Mouse (Mus musculus) mature B cell (primary cell): Measurements from ENCODE around the gene Klf15.

Experiments used
- in situ Hi-C: fragments of 300-500 bp; cut with MboI; formaldehyde crosslinking; loops from 2 replicates; pipeline ENCODE4 v1.14.3; 2019

Klf15 gene

DNA sequence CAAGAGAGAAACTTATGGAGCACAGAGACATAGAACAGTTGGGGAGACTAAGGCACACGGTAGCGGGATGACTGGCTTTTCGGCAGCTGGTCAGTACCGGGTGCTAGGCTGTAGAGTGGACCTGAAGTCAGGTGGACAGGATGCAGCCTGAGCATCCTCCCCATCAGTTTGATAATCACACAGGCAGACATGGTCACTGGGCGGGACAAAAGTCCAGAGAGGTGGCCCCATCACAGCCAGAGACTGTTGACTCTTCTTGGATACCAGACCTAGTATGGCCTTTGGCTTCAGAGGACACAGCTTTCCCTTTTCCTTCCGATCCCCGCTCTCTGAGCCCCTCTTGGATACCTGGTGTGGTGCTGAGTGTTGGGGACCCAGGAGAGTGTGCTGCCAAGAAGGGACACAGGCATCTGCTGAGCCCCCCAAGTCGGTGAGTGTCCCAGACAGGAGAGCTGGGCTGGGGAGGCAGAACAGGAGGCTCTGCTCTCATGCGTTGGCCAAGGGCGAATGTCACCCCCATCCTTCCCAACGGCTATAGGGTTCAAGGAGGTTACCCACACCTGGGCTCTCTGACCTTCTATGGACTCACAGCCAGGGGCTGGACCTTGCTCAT is 2.8 kb downstream of the Klf15 start:
- in situ Hi-C loops = no loop called here

DNA sequence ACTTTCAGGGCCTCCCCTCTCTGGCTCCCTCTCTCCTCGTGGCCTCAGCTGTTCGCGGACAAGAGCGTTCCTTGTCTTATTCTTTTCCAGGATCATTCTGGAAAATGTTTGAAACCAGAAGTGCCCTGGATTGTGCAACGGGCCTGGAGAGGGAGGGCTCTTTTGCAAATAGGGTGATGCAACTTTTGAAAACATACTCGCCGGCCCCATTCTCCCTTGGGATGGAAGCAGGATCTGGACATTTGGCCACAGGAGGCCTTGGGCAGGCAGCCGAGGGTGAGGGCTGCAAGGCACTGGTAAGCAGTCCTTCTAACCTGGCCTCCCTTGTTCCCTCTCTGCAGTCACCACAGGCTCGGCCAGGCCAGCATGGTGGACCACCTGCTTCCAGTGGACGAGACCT is 3.7 kb downstream of the Klf15 start:
- in situ Hi-C loops = no loop called here

DNA sequence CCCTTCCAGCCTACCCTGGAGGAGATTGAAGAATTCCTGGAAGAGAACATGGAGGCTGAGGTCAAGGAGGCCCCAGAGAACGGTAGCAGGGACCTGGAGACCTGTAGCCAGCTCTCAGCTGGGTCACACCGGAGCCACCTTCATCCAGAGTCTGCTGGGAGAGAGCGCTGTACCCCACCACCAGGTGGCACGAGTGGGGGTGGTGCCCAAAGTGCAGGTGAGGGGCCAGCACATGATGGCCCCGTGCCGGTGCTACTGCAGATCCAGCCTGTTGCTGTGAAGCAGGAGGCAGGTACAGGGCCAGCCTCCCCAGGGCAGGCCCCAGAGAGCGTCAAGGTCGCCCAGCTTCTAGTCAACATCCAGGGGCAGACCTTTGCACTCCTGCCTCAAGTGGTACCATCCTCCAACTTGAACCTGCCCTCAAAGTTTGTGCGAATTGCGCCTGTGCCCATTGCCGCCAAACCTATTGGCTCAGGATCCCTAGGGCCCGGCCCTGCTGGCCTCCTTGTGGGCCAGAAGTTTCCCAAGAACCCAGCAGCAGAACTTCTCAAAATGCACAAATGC is 4.6 kb downstream of the Klf15 start:
- in situ Hi-C loops = no loop called here

DNA sequence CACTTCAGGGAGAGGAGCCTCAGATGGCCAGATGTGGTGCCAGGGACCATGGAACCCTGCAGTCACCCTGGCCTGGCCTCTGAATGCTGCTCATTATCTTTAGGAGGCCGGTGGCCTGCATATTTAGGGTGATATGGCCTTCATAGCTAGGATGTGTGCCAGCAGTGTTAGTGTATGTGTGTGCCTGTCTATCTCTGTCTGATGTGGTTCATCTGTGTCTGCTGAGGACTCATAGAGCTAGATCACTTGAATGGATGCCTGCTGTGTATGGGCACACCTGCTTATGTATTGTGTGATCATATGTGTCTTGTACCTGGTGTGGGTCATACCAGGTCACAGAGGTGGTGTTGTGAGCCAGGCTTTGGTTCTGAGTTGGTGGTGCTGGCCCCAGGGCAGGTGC is 5.8 kb downstream of the Klf15 start:
- in situ Hi-C loops = no loop called here

DNA sequence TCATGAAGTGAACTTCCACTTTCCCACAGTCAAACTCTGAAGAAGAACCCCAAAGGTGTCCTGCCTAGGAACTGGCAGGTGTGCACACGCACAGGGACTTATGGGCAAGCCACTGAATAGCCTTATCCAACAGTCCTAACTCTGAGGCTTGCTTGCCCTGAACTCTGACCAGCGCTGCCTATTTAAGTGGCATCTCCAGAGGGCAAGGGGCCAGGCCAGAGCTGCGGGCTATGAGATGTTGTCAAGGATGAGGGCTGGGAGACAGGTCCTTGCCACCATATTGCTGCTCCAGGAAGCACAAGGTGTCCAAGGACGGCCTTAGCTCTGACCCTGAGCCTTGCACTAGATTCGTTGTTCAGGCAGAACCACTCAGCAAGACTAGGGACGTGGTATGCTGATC is 6.7 kb downstream of the Klf15 start:
- in situ Hi-C loops = no loop called here

DNA sequence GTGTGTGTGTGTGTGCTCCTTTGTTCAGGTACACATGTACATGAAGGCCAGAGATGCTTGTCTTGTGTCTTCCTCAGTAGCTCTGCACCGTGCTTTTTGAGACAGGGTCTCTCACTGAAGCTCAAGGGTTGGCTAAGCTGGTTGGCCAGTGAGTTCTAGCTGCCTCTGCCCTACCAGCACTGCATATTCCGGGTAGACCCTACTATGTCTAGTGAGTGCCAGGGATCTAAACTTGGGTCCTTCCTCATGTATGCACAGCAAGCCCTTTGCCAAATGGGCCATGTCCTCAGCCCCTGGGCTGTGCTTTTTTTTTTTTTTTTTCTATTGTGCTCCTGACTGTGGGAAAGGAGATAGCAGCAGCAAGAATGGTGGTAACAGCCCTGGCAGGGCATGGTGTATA is 7.9 kb downstream of the Klf15 start:
- in situ Hi-C loops = no loop called here

DNA sequence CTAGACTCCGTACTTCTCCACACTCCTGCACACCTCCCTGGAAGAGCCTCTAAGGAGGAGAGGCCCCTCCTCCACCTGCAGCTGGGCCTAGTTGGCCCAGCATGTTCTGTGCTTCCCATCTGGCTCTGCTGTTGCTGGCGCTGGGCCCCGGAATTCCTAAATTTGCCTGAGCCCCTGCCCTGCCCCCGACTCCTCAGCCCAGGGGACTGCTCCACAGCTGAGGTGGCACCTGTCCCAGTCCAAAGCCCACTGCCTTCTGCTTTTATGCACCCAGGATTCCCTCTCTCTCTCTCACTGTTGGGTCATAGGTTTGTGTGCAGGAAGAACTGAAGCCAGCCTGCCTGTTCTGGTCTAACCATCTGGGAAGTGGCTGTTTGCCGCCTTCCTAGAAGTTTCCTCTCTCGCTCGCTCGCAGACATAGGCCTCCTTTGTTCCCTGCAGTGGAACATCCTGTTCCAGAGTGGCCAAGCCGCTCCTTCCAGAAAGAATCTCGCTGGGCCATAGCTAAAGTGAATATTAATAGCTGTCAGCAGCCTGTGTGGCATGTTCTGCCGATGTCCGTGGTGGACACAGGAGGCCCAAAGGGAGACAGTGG is 8.7 kb downstream of the Klf15 start:
- in situ Hi-C loops = no loop called here

DNA sequence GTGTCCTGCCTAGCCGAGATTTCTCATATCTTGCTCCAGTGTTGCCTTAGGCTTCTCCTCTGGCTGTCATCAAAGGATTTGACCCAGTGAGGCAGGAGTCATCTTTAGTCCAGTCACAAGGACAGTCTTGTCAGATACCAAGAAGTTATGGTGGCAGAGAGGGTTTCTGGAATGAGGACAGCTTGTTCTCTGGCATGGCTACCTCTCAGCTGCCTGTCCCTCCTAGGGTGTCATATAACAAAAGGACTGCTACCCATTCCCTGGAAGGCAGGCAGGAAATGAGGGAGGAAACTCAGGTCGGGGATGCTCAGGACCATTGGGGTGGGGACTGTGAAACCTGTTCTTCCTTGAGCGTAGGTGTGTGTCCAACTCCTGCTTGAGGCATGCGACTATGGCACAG is 9.7 kb downstream of the Klf15 start:
- in situ Hi-C loops = no loop called here

DNA sequence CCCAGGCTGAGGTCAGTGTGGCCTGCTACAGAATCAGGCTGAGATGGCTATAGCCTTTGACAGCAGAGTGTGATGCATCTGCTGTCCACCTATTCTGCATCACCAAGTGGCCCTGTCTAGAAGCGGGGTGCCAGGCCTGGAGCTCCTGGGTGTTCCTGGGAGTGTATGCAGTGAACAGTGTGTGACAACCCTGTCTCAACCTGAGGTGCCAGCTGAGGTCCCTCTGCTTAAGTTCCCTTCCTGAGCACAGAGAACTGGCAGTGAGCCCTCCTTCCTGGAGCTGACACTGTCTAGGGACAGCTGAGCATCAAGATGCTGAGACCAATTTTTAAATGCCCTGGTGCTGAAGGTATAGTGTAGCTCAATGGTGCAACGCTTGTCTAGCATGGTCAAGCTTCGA is 10.3 kb downstream of the Klf15 start:
- in situ Hi-C loops = no loop called here

DNA sequence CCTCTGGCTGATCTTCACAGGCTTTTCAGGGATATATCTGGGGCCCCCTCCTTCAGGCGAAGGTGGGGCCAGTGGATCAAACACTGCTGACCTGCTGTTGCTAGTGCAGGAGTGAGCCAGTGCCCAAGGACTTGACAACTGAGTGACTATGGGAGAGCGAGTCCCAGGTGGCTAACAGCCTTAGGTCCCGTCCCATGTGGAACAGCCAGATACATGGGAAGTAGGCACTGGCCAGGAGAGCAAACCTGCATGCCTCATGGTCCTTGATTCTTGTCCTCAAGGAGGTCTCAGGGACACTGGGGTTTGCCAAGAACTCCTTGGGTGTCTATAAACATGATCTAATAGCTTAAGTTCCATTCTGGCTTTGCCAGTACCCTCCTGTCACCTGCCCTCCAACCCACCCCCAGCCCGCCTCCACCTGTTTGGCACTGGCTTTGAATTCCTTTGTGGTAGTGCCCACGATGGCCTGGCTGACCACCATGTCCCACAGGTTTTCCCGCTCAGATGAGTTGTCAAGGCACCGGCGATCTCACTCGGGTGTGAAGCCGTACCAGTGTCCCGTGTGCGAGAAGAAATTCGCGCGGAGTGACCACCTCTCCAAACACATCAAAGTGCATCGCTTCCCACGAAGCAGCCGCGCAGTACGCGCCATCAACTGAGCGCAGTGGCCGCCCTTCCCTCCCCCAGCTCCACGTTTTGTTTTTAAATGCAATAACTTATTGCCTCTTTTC is 11.4 kb downstream of the Klf15 start:
- in situ Hi-C loops = no loop called here

DNA sequence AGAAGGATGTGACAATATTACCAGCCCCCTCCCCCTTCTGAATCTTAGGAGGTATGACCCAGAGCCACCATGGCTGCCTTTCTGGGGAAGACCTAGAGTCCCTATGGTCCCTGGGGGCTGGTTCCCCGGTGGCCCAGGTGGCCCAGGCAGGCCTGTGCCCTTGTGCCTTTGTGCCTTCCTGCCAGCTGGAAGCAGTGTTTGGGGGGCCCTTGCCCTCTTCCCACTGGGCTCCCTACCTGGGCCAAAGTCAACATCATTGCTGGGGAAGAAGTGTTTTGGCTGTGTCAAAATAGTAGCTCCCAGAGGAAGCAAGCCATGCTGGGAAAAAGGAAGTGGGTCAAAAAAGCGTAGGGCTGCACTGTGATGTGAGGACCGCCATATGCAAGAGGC is 12.0 kb downstream of the Klf15 start:
- in situ Hi-C loops = no loop called here

DNA sequence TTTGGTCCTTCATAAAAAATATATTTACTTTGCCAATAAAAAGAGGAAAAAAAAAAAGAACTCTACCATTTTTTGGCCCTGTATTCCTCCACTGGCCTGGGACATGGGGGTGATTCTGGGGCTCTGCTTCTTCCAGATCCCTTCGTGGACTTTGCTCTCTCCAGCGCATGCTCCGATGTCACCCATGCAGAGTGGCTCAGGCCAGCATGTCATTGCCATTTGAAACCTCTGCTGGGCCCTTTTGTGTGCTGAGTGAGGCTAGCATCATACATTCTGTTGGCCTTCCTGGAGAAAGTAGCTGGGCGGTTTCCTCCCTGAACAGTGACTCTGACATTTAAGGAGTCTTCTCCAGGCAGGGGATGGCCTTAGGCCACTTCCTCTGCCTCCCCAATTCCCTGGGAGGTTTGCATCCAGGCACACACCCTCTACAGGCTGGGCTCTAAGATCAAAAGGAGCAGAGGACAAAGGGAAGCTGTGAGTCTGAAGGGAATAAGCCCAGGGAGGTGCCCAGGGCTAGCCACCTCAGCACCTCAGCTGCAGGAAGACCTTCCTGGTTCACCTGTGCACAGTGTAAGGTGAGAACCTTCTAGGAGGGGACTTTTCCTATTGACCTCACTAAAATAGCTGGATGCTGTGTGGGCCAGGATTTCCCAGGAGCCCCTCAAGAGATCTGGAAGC is 12.9 kb downstream of the Klf15 start:
- in situ Hi-C loops = no loop called here

DNA sequence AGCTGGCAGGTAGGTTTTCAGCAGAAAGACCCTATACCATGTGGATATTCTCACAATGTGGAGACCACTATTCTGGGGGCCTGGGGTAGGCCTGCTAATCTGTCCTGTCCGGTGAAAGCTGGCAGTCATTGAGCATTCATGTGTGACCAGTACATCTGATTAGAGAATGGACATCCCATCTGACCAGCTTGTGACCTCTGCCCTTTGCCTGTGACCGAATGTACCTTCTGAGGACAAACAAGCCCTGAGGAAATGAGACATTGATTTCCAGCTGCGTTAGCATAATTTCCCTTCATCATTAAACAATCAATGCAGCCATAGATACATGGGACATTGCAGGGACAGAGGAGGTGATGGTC is 13.5 kb downstream of the Klf15 start:
- in situ Hi-C loops = no loop called here

DNA sequence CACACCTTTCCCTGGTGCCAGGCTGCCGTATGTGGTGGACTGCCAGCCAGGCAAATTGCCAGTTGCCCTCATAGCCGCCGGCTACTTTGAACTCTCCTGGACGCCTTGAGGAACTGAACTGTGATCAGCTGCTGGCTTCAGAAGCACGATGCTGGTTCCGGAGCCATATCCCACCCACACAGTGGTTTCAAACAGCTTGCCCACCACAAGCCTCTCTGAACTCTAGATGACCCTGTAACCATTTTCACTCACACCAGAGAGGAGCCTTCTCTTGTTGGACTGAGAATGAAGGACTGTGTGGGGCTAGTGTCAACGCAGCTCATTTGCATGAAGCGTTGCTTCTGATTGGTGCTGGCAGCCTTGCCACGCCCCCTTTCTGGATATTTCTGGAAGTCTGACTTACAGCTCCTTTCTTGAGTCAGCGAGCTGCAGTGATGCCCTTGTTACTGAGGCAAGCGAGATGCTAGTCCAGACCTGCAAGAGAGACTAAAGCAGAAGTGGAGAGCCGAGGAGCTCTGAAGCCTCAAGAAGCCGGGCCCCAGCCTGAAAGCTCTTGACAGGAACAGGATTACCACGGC is 14.7 kb downstream of the Klf15 start:
- in situ Hi-C loops = no loop called here

DNA sequence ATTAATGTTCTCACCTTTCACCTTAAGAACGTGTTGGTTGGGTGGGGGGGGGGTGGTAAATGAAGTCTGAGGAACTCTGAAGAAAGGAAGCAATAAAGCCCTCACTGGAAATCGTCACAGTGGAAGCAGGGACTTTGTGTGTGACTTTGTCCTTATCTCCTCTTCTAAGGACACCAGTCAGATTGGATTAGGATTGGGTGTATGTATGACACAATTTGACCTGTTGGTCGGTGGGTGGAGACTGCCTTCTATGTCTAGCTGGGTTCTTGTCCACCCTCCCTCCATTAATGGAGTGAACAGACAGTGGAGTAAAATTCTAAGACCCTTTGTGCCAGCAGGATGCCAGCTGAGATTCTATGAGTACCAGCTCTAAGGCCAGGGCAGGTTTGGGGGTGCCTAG is 21.9 kb downstream of the Klf15 start:
- in situ Hi-C loops = no loop called here

DNA sequence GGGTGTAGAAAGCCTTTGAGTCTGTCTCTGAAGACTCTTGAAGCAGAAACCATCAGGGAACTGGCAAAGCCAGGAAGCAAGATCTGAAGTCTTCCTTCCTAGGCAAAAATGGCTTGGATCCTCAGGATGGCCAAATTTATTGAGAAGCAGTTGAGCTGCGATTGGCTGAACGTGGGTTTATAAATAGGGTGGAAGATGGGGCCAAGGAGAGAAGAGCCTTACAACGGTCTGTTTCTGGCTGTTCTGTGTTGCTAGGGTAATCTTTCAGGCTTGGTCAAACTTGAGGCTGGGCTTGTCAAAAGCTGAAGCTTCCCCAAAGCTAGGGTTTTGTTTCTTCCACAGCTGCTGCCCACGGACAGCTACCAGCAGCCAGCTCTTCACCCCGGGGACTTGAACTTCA is 22.5 kb downstream of the Klf15 start:
- in situ Hi-C loops = no loop called here

DNA sequence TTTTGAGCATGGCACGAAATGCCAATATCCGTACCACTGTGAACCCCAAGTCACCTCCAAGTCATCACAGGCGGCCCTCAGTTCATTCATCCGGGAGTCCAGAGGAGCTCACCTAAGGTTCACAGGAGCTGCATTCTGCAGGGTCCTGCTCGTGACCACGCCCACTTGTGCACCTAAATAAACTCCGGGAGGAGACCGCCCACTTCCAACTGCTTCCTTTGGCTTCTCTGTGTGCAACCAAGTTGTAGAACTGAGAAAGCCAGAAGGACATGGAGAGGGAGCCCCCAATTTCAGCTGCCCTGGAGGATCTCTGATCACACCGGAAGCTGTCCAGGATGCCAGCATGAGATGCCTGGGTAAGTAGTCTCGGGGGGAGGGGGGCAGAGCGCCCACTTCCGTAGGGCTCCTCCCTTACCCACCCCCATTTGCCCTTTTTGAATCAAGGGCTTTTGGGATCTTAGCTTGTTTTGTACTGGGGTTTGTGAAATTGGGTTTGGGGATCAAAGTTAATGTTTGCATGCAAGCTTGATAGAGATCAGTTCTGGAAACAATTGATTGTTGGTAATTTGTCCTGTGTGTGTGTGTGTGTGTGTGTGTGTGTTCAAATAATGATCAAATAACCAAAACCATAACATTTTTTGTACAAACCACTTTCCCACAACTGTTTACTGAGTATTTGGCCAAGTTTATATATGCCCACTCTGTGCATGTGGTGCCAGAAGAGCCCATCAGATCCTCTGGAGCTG is 24.0 kb downstream of the Klf15 start, which contains the start of gene Aldh1l1:
Aldh1l1 (plus strand) TSS at position 252 of the 746 bp plus-strand sequence.
- in situ Hi-C loops = no loop called here

DNA sequence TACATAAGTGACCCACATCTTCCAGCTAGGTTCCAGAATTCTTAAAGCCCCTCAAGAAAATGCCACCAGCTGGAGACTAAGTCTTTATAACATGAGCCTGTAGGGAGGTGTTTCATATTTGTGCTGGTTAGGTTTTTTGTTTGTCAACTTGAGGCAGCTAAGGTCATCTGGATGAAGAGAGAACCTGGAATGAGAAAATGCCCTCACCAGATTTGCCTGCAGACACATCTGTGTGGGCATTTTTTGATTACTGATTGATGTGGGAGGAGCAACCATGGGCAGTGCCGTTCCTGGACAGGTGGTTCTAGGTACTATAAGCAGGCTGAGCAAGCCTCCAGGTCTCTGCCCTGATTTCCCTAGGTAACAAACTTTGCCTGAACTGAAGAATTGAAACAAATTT is 25.2 kb downstream of the Klf15 start:
- in situ Hi-C loops = no loop called here

DNA sequence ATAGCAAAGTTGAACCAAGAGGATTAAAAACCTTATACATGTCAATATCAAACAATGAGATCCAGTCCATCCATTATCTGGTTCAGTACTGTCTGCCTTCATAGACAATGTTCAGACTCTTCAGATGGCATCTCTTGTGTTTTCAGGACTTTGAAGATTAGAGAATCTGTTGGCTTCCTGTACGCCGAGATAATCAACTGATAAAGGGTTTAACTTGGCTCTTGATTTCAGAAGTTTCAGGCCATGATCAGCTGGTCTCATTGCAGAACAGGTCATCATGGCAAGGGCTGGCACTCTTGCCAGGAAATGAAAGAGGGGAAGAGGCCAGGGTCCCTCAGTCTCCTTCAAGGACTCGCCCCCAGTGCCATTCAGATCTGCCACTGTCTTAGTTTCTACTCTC is 27.2 kb downstream of the Klf15 start:
- in situ Hi-C loops = no loop called here

DNA sequence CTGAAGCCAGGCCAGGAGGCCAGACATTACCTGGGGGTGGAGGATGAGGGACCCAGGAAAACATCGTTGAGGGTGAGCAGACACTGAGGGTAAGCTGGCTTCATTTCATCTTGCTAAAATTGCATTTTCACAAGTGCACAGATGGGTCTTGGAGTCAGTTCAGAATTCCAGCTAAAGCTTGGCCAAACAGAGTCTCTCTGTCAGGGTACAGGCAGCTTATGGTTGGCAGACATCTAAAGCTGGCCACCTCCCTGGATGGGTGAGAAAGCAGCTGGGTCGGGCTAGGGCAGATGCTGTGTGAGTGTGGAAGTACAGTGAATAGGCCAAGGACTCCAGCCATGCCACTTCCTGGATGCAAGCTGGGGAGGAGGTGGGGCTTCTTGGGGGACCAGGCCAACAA is 28.6 kb downstream of the Klf15 start:
- in situ Hi-C loops = no loop called here

DNA sequence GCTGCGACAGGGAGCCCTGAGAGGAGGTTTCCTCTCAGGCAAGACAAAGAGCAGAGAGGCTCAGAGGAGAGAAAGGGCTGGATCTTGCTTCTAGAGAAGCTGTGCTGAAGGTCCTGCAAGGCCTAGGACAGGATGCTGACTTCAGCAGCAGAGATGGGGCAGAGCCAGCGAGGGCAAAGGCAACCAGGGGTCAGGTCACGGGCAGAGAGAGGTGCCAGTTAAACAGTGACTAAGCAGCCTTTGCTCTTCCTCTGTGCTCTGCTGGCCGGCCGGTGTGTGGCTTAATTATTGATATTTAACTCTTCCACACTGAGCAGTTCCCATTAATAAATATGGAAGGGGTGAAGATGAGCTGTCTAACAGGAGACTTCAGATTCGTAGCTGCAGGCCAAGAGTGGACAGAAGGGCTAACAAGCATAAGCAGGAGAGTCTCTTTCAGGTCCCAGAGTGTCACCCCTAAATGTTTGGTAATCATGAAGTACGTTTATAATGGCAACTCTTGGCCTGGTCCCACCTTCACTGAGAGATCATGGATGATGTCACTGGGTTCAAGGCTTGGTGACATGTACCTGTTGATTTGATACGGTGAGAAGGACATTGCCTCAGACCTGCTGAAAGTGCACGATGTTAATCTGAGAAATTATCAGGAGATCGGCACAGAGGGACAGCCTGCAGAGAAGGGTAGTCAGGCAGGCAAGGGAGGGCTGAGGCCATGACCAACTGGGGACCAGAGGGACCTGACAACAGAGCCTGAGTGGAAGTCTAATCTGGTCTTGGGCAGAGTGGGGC is 29.8 kb downstream of the Klf15 start:
- in situ Hi-C loops = no loop called here
